Mouse (Mus musculus): ENCODE results near the gene Ripply1. TPM values are rescaled to one million over a fixed set of nuclear protein-coding genes. Genes with fewer than 3 reads are reported as not detected.

Ripply1 gene
- not detected in 2 replicates for polyA plus RNA-seq (2012; rRNA removed)

DNA sequence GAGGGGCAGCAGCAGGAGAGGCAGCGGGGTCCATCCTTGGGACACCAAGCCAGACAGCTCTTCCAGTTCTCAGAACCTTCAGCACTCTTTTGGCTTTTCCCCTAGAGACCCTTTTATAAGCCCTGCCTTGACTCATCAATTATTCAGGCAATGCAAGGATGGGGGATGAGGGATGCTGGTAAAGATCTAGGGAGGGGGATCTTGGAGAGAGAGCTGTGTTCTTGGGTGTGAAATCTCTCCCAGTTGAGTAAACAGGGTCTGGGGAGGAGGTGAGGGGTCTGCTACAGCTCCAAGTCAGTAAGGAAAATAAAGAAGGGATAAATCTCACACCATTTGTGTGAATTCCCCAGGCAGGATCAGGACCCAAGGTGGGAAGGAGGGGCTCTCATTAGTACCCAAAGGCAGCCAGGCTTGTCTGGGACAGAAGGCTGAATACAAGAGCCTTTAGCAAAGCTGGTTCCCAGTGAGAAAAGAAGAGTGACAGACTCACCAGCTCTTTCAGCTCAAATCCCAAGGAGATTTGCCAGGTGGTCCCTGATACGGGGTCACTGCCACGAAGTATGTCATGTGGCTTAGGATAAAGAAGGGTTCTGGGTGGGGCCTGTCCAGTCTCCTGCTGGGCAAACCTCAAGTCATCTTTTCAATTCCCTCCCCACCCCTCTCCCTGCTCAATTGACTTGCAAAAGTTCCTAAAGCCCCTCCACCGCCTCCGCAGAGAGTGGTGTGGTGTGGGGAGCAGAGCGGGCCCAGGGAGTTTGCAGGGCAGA is at the start of gene Ripply1:
Gene Ripply1 (minus strand): TSS at position 76 of the 767 bp plus-strand sequence.
- TF ChIP-seq CTCF (IDR thresholded peaks at IDR 0.05; ENCODE audit: control insufficient read depth, insufficient read depth, insufficient replicate concordance, low read depth, low read length) (no peak), POLR2A (IDR thresholded peaks at IDR 0.05; ENCODE audit: control insufficient read depth, low read depth, low read length) (no peak)
- no peaks in the 10 kb centered on the region for H3K36me3 ChIP-seq (ENCODE audit: control insufficient read depth, insufficient read depth, low read length)
- H3K27me3 ChIP-seq (ENCODE audit: control insufficient read depth, insufficient read depth, low read length) = no peaks in the 10 kb centered on the region
- H3K4me3 ChIP-seq (ENCODE audit: control insufficient read depth, low read depth, low read length) = no peak within 1 kb of the TSS
- H3K4me1 ChIP-seq (ENCODE audit: control insufficient read depth, insufficient read depth, low read length) = no peaks in the 10 kb centered on the region
- no peak within 1 kb of the TSS for H3K27ac ChIP-seq (ENCODE audit: control insufficient read depth, insufficient read depth, low read depth, low read length)

- Histone ChIP-seq H3K27ac (ENCODE audit: control insufficient read depth, insufficient read depth, low read depth, low read length) (no peak overlapping the region), H3K27me3 (ENCODE audit: control insufficient read depth, insufficient read depth, low read length) (no peaks in the 10 kb centered on the region), H3K36me3 (ENCODE audit: control insufficient read depth, insufficient read depth, low read length) (no peaks in the 10 kb centered on the region), H3K4me3 (ENCODE audit: control insufficient read depth, low read depth, low read length) (no peak overlapping the region), H3K4me1 (ENCODE audit: control insufficient read depth, insufficient read depth, low read length) (no peaks in the 10 kb centered on the region)
- no peak for TF ChIP-seq CTCF (IDR thresholded peaks at IDR 0.05; ENCODE audit: control insufficient read depth, insufficient read depth, insufficient replicate concordance, low read depth, low read length)
- TF ChIP-seq POLR2A (IDR thresholded peaks at IDR 0.05; ENCODE audit: control insufficient read depth, low read depth, low read length) = no peak
Measured at GRCm38 (mm10) chrX:139828363-139829092, 46.4 kb upstream of the Ripply1 start.

DNA sequence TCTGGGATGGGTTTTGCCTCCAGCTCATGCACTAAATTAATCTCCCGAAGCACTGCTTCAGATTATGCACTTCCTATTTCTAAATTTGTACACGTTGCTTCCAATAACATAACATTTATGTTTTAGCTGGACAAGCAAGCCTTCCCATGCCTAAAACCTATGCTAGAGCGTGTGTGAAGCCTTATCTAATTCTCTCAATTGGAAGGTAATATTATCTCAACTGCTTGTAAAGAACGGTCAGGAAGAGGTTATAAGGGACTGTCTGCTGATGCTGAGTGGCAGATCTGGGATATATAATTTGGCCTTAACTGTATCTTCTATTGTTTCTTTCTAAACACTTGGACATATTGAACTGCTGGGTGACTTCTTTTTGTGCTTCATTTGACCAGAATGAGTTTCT is 44.8 kb upstream of the Ripply1 start:
- Histone ChIP-seq H3K4me3 (ENCODE audit: control insufficient read depth, low read depth, low read length) (no peak overlapping the region), H3K27me3 (ENCODE audit: control insufficient read depth, insufficient read depth, low read length) (no peaks in the 10 kb centered on the region), H3K4me1 (ENCODE audit: control insufficient read depth, insufficient read depth, low read length) (no peaks in the 10 kb centered on the region), H3K36me3 (ENCODE audit: control insufficient read depth, insufficient read depth, low read length) (no peaks in the 10 kb centered on the region), H3K27ac (ENCODE audit: control insufficient read depth, insufficient read depth, low read depth, low read length) (no peak overlapping the region)
- no peak for TF ChIP-seq CTCF (IDR thresholded peaks at IDR 0.05; ENCODE audit: control insufficient read depth, insufficient read depth, insufficient replicate concordance, low read depth, low read length)
- TF ChIP-seq POLR2A (IDR thresholded peaks at IDR 0.05; ENCODE audit: control insufficient read depth, low read depth, low read length) = no peak

DNA sequence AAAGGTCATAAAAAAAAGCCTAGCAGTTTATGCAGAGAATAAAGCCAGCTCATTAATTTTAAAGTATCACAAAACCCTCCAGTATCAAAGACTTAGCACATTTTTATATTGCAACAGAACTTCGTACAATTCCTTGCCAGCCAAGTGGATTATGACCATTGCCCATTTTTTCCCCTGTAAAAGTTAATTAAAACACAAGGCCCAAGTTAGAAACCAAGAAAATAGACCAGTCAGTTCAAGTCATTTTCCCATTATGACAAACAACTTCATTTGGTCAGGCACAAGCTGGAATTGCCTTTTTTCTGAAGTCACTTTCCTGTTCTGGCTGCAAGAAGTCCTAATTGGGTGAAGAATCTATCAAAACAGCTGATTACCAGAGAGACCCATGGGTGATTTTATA is 43.2 kb upstream of the Ripply1 start:
- Histone ChIP-seq H3K4me1 (ENCODE audit: control insufficient read depth, insufficient read depth, low read length) (no peaks in the 10 kb centered on the region), H3K4me3 (ENCODE audit: control insufficient read depth, low read depth, low read length) (no peak overlapping the region), H3K36me3 (ENCODE audit: control insufficient read depth, insufficient read depth, low read length) (no peaks in the 10 kb centered on the region), H3K27me3 (ENCODE audit: control insufficient read depth, insufficient read depth, low read length) (no peaks in the 10 kb centered on the region), H3K27ac (ENCODE audit: control insufficient read depth, insufficient read depth, low read depth, low read length) (no peak overlapping the region)
- no peak for TF ChIP-seq POLR2A (IDR thresholded peaks at IDR 0.05; ENCODE audit: control insufficient read depth, low read depth, low read length)
- no peak for TF ChIP-seq CTCF (IDR thresholded peaks at IDR 0.05; ENCODE audit: control insufficient read depth, insufficient read depth, insufficient replicate concordance, low read depth, low read length)

DNA sequence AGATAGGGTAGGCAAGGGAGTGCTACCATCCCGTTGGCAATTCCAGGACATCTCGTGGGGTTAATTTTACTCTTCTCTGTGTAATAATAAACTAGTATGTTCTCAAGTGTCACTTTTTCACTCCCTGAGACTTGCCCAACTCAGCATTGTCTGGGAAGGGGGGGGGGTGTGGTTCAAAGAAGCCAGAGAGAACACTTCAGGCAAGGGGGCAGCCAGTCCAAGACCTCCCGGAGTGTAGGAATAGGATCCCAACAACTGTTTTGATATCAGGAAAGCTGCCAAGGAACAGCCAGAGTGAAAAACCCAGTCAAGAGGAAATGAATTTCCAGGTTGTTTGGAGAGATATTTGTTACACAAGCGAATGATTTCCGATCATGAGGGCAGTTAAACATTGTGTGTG is 33.0 kb upstream of the Ripply1 start:
- no peak overlapping the region for H3K27ac ChIP-seq (ENCODE audit: control insufficient read depth, insufficient read depth, low read depth, low read length)
- TF ChIP-seq CTCF (IDR thresholded peaks at IDR 0.05; ENCODE audit: control insufficient read depth, insufficient read depth, insufficient replicate concordance, low read depth, low read length) (no peak), POLR2A (IDR thresholded peaks at IDR 0.05; ENCODE audit: control insufficient read depth, low read depth, low read length) (no peak)
- no peak overlapping the region for H3K4me3 ChIP-seq (ENCODE audit: control insufficient read depth, low read depth, low read length)
- no peaks in the 10 kb centered on the region for H3K27me3 ChIP-seq (ENCODE audit: control insufficient read depth, insufficient read depth, low read length)
- no peaks in the 10 kb centered on the region for H3K4me1 ChIP-seq (ENCODE audit: control insufficient read depth, insufficient read depth, low read length)
- H3K36me3 ChIP-seq (ENCODE audit: control insufficient read depth, insufficient read depth, low read length) = no peaks in the 10 kb centered on the region

DNA sequence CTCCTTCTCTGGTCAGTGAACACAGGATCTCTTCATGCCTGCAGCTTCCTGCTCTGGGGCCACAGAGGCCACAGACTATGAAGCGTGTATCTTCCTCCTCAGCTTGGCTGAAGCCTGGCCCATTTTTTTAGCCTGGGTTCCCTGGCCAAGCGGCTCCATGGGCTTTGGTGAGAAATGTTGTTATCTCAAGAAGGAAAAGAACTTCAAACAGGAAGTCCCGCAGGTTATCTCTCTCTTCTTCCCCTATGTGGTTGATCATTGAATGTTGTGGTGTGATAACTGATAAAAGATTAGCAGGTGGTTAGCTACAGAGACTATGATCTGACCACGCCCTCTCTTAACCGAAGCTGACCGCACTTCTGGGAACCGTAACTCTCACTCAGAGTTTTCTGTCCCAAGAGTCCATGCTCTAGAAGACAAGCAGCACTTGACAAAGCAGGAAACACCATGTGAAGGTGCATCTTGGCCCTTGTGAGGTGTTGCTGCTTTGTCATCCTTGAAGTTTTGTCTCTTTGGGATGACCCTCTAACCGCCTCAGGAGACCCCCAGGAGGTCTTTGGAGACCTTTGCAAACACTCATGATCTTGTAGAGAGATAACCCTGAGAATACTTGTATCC is 32.0 kb upstream of the Ripply1 start:
- no peak for TF ChIP-seq CTCF (IDR thresholded peaks at IDR 0.05; ENCODE audit: control insufficient read depth, insufficient read depth, insufficient replicate concordance, low read depth, low read length)
- TF ChIP-seq POLR2A (IDR thresholded peaks at IDR 0.05; ENCODE audit: control insufficient read depth, low read depth, low read length) = no peak
- Histone ChIP-seq H3K36me3 (ENCODE audit: control insufficient read depth, insufficient read depth, low read length) (no peaks in the 10 kb centered on the region), H3K4me3 (ENCODE audit: control insufficient read depth, low read depth, low read length) (no peak overlapping the region), H3K4me1 (ENCODE audit: control insufficient read depth, insufficient read depth, low read length) (no peaks in the 10 kb centered on the region), H3K27me3 (ENCODE audit: control insufficient read depth, insufficient read depth, low read length) (no peaks in the 10 kb centered on the region), H3K27ac (ENCODE audit: control insufficient read depth, insufficient read depth, low read depth, low read length) (no peak overlapping the region)

All from testis, adult 2 months (tissue).